Mouse (Mus musculus) liver, postnatal 0 days (tissue): Measurements from ENCODE around the gene Uqcc2.

Experiments used
- CTCF ChIP-seq: sonication (generic); IDR thresholded peaks from 2 replicates; pipeline ENCODE4 v1.5.1; 2016; ENCODE audit warnings: antibody characterized with exemption, low read depth
- EP300 ChIP-seq: IDR thresholded peaks from 2 replicates; pipeline ENCODE4 v1.6.1; 2016; ENCODE audit warnings: antibody characterized with exemption, low read depth, mild to moderate bottlenecking

GRCm38 (mm10) chr17:27095690-27096089, 38.0 kb downstream of the Uqcc2 start:
- TF ChIP-seq CTCF (peak; percentile 31), EP300 (no peak)
